Mouse (Mus musculus) heart, postnatal 4 days (tissue): ENCODE data around the gene Gm8297. TPM values are rescaled to one million over a fixed set of nuclear protein-coding genes. Genes with fewer than 3 reads are reported as not detected.
"Not testable (repeated sequence)": the region's sequence is repeated elsewhere in the genome, so short reads cannot be mapped to it uniquely, and the experiment has no call there.

Experiments
- DNase-seq: peaks from one replicate; pipeline ENCODE4 v3.0.0; 2021
- total RNA-seq, 2 experiments: library from RNA; stranded (reverse); gene quantifications; 2 replicates each; pipeline ENCODE4 v1.2.3; 2021

Gm8297 gene
- total RNA-seq = not detected

- not testable (repeated sequence) for DNase-seq
Measured at GRCm38 (mm10) chr14:4983635-4984034, at the start of gene Gm8297. TSS of gene Gm8297 (plus strand) at chr14:4983935.

GRCm38 (mm10) chr14:5015591-5015990 lies 31.9 kb downstream of the Gm8297 start, which contains the start of gene Gm3298:
TSS of gene Gm3298 (plus strand) at chr14:5015891.
- DNase-seq = not testable (repeated sequence)

Other genes with a start within 250 kb of the Gm8297 start
- gene Gm9602, start 207.6 kb upstream of the Gm8297 start, total RNA-seq = not detected
- not detected for gene Gm3269, start 145.8 kb upstream of the Gm8297 start, total RNA-seq
- gene Gm3264, start 128.4 kb upstream of the Gm8297 start, total RNA-seq = 1 to 10 TPM in 1 of 2 experiments, under 1 TPM in 1; 0.81 to 5.3 TPM
- gene Gm3278, start 91.5 kb upstream of the Gm8297 start, total RNA-seq = not detected
- not detected for gene Gm3298, start 32.0 kb downstream of the Gm8297 start, total RNA-seq
- not detected for gene 4930555G01Rik, start 66.7 kb downstream of the Gm8297 start, total RNA-seq
- gene Gm8281, start 87.1 kb downstream of the Gm8297 start, total RNA-seq = under 1 TPM in 1 of 2 experiments, not detected in 1; 0.52 TPM
- not detected for gene Gm8279, start 147.6 kb downstream of the Gm8297 start, total RNA-seq
- gene Gm3317, start 180.6 kb downstream of the Gm8297 start, total RNA-seq = not detected
- gene Gm8271, start 201.9 kb downstream of the Gm8297 start, total RNA-seq = not detected